Mouse (Mus musculus) ES-E14 (cell line): ENCODE results near the gene Csrnp1.

ENCODE experiments used
- CHD2 ChIP-seq: IDR thresholded peaks from 2 replicates; pipeline ENCODE4 v1.6.1; 2014; ENCODE audit warnings: mild to moderate bottlenecking, low read depth, low read length, inconsistent platforms
- MAFK ChIP-seq: IDR thresholded peaks from 2 replicates; pipeline ENCODE4 v1.6.1; 2014; ENCODE audit warnings: mild to moderate bottlenecking, low read depth, low read length, inconsistent platforms; ENCODE audit not compliant: insufficient read depth

DNA sequence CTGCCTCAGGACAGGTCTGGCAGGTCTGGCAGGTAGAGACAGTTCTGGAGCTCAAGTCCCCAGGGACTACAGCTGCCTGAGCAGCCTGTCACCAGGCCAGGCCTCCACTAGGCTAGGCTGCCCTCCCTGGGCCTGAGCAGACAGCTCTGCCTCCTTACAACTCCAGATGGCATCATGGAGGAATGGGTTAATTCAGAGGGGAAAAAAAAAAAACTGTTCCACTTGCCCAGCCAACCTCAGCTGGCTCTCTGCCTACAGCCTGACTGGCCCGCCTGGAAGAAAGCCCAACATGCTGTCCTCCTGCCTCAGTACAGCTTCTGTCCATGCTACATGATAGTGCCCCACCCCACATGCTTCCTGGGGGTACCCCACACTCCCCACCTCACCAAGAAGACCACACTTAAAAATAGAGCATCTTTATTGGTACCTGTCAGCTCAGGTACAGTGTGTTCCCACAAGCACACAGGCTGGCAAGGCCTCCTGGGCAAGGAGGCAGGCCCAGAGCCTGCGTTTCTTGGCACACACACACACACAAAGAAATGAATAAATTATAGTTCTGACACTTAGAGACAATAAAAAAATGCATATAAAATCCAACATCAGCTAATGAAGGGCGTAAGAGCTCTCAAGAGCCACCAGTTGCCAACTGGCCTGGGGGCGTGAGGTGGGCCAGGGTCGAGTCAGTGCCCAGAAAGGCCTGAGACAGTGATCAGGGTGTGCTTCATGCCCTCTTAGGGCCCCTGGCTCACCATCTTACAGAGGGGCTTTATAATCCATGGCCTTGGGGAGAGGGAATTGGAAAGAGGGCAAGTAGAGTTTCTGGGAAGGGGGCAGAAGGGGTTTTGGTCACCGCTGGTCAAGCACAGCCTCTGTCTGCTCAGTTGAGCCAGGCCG, 13.4 kb downstream of the Csrnp1 start:
- TF ChIP-seq CHD2, result no peak
- TF ChIP-seq MAFK, result no peak
